In the genomic region with DNA sequence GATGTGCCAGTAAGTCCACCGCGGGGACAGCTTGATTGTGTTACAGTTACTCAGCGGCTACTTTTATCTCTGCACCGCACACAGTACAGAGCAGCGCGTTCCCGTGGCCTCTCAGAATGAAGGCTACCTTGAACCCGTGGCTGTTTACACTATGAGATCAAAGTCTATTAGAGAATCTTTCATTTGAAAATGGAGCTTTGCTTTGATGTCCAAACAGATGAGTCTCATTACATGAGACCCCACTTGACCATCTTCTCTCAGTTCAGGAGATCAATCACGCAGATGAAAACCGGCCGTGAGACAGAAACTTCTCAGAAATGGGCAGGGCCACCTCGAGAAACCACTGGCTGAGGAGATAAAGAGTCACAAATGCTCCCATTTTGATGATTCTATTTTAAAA, we compare ENCODE assay signal across 8 mouse cellular contexts. TPM values are rescaled to one million over a fixed set of nuclear protein-coding genes. Genes with fewer than 3 reads are reported as not detected.
DNase-seq lines count a peak whose midpoint lies in the region; ATAC-seq and TF ChIP-seq lines count a peak whose summit lies in the region.
"Had no signal": no experiment of that assay in that cellular context is flagged by ENCODE, and none has a peak within 500 bp of the region (broad histone marks: within the 10 kb centered on the region; RNA-seq: fewer than 3 reads in every experiment).

No protein-coding gene starts in this region.

- no peak for DNase-seq in kidney, postnatal 14 days
- peak; percentile 46 for DNase-seq in embryo, embryonic 10 days (ENCODE audit: low spot score)
- no peak for DNase-seq in forebrain, postnatal 0 days
- no peak for DNase-seq in spleen, postnatal 14 days (ENCODE audit: low spot score in 2 of 2)
- DNase-seq in right cerebral cortex, postnatal 25 days: no peak

- H3K9me3 ChIP-seq in kidney, embryonic 15.5 days (replicated peaks): no peaks in the 10 kb centered on the region
- no peaks in the 10 kb centered on the region for H3K9me3 ChIP-seq in forebrain, postnatal 0 days (ENCODE audit: low read length)

- no peaks in the 10 kb centered on the region for H3K36me3 ChIP-seq in kidney, embryonic 15.5 days
- no peaks in the 10 kb centered on the region for H3K36me3 ChIP-seq in forebrain, postnatal 0 days (ENCODE audit: insufficient read depth)

- ATAC-seq in kidney, embryonic 15.5 days (replicated peaks; ENCODE audit: low FRiP score): peak; percentile 73; the same call in 1 of the 2 replicates
- no peak for ATAC-seq in forebrain, postnatal 0 days
- ATAC-seq in megakaryocyte progenitor cell, adult 5-6 weeks (replicated peaks; ENCODE audit: poor library complexity): peak; percentile 37; the same call in 1 of the 2 replicates

- no peak for TF ChIP-seq CTCF in forebrain, postnatal 0 days (IDR thresholded peaks at IDR 0.05; ENCODE audit: low read depth)

- H3K27me3 ChIP-seq in kidney, embryonic 15.5 days: no peaks in the 10 kb centered on the region
- no peaks in the 10 kb centered on the region for H3K27me3 ChIP-seq in forebrain, postnatal 0 days (ENCODE audit: insufficient read depth, low read length)

- H3K4me3 ChIP-seq in kidney, embryonic 15.5 days (replicated peaks): no peak overlapping the region; the same call in 1 of the 2 replicates
- H3K4me3 ChIP-seq in forebrain, postnatal 0 days (ENCODE audit: low read depth, low read length): no peak overlapping the region

- H3K4me1 ChIP-seq in kidney, embryonic 15.5 days: 0 out of 2 replicates have a peak, but pooled peaks cover 4% of the 10 kb centered on the region
- H3K4me1 ChIP-seq in forebrain, postnatal 0 days (ENCODE audit: insufficient read depth): no peaks in the 10 kb centered on the region

- no peak overlapping the region for H3K27ac ChIP-seq in kidney, embryonic 15.5 days
- no peak overlapping the region for H3K27ac ChIP-seq in forebrain, postnatal 0 days (ENCODE audit: low read depth, low read length)

- WGBS in kidney, embryonic 15.5 days: 48% methylated on average over 12 of the region's 12 CpGs
- WGBS in forebrain, postnatal 0 days: 58% methylated on average over 12 of the region's 12 CpGs

- H3K9ac ChIP-seq in kidney, embryonic 15.5 days: no peak overlapping the region
- H3K9ac ChIP-seq in forebrain, postnatal 0 days: 0 out of 2 replicates have a peak overlapping the region, but pooled peaks have one; percentile 4

- H3K4me2 ChIP-seq in kidney, embryonic 15.5 days: peak overlapping the region; percentile 75; the same call in 1 of the 2 replicates
- H3K4me2 ChIP-seq in forebrain, postnatal 0 days (ENCODE audit: low read depth): 0 out of 2 replicates have a peak overlapping the region, but pooled peaks have one; percentile 13

RNA-seq across cellular contexts. Expression of a gene that starts 23.8 kb away (rescaled TPM):
- polyA plus RNA-seq in kidney, embryonic 15.5 days (2015; fragmentation: Nextera tagmentation; extraction: Ambion mirVana): not detected in 2 replicates
- not detected in 2 replicates for total RNA-seq in forebrain, postnatal 0 days (2014; rRNA removed)
- polyA plus RNA-seq in forebrain, postnatal 0 days (2015; fragmentation: Nextera tagmentation; extraction: Ambion mirVana): not detected in 2 replicates
- total RNA-seq in megakaryocyte progenitor cell, adult 5-6 weeks (2015): not detected in 2 replicates
- total RNA-seq in megakaryocyte progenitor cell, adult 5-6 weeks (2017): not detected in 2 replicates
- total RNA-seq: left cerebral cortex, adult 18-20 months had no signal
